In the genomic region with DNA sequence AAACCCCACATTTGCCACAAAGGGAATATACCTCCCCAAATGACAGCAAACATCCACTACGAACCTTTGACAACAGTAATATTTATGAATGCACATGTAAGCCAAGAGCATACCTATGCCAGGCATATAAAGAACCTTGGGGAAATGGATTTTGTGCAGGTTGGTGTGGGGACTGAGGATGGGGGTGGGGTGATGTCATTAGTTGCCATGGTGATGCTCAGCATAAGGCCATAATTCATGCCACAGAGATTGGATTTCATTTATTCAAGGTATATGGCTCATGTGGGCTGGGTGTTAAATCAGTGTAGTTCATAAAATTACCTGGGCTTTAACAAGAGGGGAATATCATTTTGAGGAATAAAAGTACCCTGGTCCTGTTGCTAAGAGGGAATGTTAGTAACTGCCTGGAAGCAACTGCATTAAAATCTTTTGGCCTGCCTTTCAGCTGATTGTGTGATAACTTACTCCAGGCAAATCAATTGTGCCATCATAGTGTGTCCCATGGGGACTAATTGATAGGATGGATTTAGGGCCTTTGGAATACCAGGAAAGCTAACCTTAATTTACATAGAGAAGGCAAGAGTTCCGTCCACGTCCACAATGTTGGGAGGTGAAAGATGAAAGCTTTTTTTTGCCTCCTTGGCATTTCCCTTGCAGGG, we compare ENCODE assay signal across 18 mouse cellular contexts.
DNase-seq lines count a peak whose midpoint lies in the region; ATAC-seq and TF ChIP-seq lines count a peak whose summit lies in the region.
"Had no signal": no experiment of that assay in that cellular context is flagged by ENCODE, and none has a peak within 500 bp of the region (broad histone marks: within the 10 kb centered on the region; RNA-seq: fewer than 3 reads in every experiment).

No protein-coding gene starts in this region.

- no peak overlapping the region for H3K9ac ChIP-seq in forebrain, embryonic 13.5 days
- no peak overlapping the region for H3K9ac ChIP-seq in forebrain, embryonic 15.5 days (replicated peaks)
- no peak overlapping the region for H3K9ac ChIP-seq in hindbrain, postnatal 0 days (replicated peaks; ENCODE audit: low read length)
- no peak overlapping the region for H3K9ac ChIP-seq in neural tube, embryonic 12.5 days
- H3K9ac ChIP-seq: embryonic facial prominence, embryonic 13.5 days; kidney, embryonic 15.5 days; limb, embryonic 12.5 days; liver, embryonic 14.5 days; stomach, embryonic 15.5 days had no signal

- peak; percentile 57; the same call in 1 of the 2 replicates for ATAC-seq in forebrain, embryonic 13.5 days
- peak; percentile 71 for ATAC-seq in forebrain, embryonic 15.5 days (replicated peaks)
- ATAC-seq in hindbrain, postnatal 0 days = peak; percentile 67
- ATAC-seq in neural tube, embryonic 12.5 days (ENCODE audit: low FRiP score, low read depth) = peak; percentile 86

- no peaks in the 10 kb centered on the region for H3K36me3 ChIP-seq in forebrain, embryonic 13.5 days (ENCODE audit: poor library complexity, severe bottlenecking)
- H3K36me3 ChIP-seq in forebrain, embryonic 10.5 days (replicated peaks) = no peaks in the 10 kb centered on the region
- no peaks in the 10 kb centered on the region for H3K36me3 ChIP-seq in forebrain, embryonic 15.5 days
- no peaks in the 10 kb centered on the region for H3K36me3 ChIP-seq in hindbrain, postnatal 0 days (ENCODE audit: insufficient read depth, low read length)
- H3K36me3 ChIP-seq in neural tube, embryonic 12.5 days = no peaks in the 10 kb centered on the region
- H3K36me3 ChIP-seq: embryonic facial prominence, embryonic 13.5 days; kidney, embryonic 15.5 days; limb, embryonic 12.5 days; stomach, embryonic 15.5 days had no signal

- H3K4me1 ChIP-seq in forebrain, embryonic 13.5 days = peaks cover 21% of the 10 kb centered on the region
- no peaks in the 10 kb centered on the region for H3K4me1 ChIP-seq in forebrain, embryonic 10.5 days
- peaks cover 19% of the 10 kb centered on the region for H3K4me1 ChIP-seq in forebrain, embryonic 15.5 days
- peaks cover 2% of the 10 kb centered on the region; the same call in 1 of the 2 replicates for H3K4me1 ChIP-seq in hindbrain, postnatal 0 days (ENCODE audit: insufficient read depth, low read length)
- H3K4me1 ChIP-seq in neural tube, embryonic 12.5 days = peaks cover 6% of the 10 kb centered on the region
- H3K4me1 ChIP-seq: embryonic facial prominence, embryonic 13.5 days; kidney, embryonic 15.5 days; stomach, embryonic 15.5 days had no signal

- WGBS in forebrain, embryonic 13.5 days = 81% methylated on average over 3 of the region's 3 CpGs
- WGBS in forebrain, embryonic 10.5 days = 87% methylated on average over 3 of the region's 3 CpGs
- 65% methylated on average over 3 of the region's 3 CpGs for WGBS in forebrain, embryonic 15.5 days
- 64% methylated on average over 3 of the region's 3 CpGs for WGBS in hindbrain, postnatal 0 days
- WGBS in neural tube, embryonic 12.5 days = 65% methylated on average over 3 of the region's 3 CpGs

- H3K27me3 ChIP-seq in forebrain, embryonic 13.5 days = no peaks in the 10 kb centered on the region
- H3K27me3 ChIP-seq in forebrain, embryonic 10.5 days (ENCODE audit: poor library complexity, severe bottlenecking) = no peaks in the 10 kb centered on the region
- H3K27me3 ChIP-seq in forebrain, embryonic 15.5 days = no peaks in the 10 kb centered on the region
- no peaks in the 10 kb centered on the region for H3K27me3 ChIP-seq in hindbrain, postnatal 0 days (ENCODE audit: insufficient read depth, low read length)
- no peaks in the 10 kb centered on the region for H3K27me3 ChIP-seq in neural tube, embryonic 12.5 days (replicated peaks)
- H3K27me3 ChIP-seq: embryonic facial prominence, embryonic 13.5 days; kidney, embryonic 15.5 days; limb, embryonic 12.5 days; stomach, embryonic 15.5 days had no signal

- H3K4me2 ChIP-seq in forebrain, embryonic 13.5 days = no peak overlapping the region
- H3K4me2 ChIP-seq in forebrain, embryonic 15.5 days (replicated peaks) = no peak overlapping the region
- no peak overlapping the region for H3K4me2 ChIP-seq in hindbrain, postnatal 0 days (ENCODE audit: low read depth, low read length)
- no peak overlapping the region for H3K4me2 ChIP-seq in neural tube, embryonic 12.5 days (replicated peaks)
- H3K4me2 ChIP-seq: embryonic facial prominence, embryonic 13.5 days; kidney, embryonic 15.5 days; limb, embryonic 12.5 days; stomach, embryonic 15.5 days had no signal

- H3K27ac ChIP-seq in forebrain, embryonic 13.5 days = 0 out of 2 replicates have a peak overlapping the region, but pooled peaks have one; percentile 2
- H3K27ac ChIP-seq in forebrain, embryonic 10.5 days = no peak overlapping the region
- H3K27ac ChIP-seq in forebrain, embryonic 15.5 days (replicated peaks) = no peak overlapping the region
- H3K27ac ChIP-seq in hindbrain, postnatal 0 days = peak overlapping the region; percentile 41; the same call in 1 of the 2 replicates
- H3K27ac ChIP-seq in neural tube, embryonic 12.5 days = no peak overlapping the region
- H3K27ac ChIP-seq: embryonic facial prominence, embryonic 13.5 days; kidney, embryonic 15.5 days; limb, embryonic 12.5 days; liver, embryonic 14.5 days; stomach, embryonic 15.5 days had no signal

- 0 out of 2 replicates have a peak, but pooled peaks cover 4% of the 10 kb centered on the region for H3K9me3 ChIP-seq in forebrain, embryonic 13.5 days (replicated peaks)
- peaks cover 3% of the 10 kb centered on the region; the same call in 1 of the 2 replicates for H3K9me3 ChIP-seq in forebrain, embryonic 10.5 days
- H3K9me3 ChIP-seq in forebrain, embryonic 15.5 days = no peaks in the 10 kb centered on the region
- H3K9me3 ChIP-seq in hindbrain, postnatal 0 days (ENCODE audit: low read length) = no peaks in the 10 kb centered on the region
- 0 out of 2 replicates have a peak, but pooled peaks cover 4% of the 10 kb centered on the region for H3K9me3 ChIP-seq in neural tube, embryonic 12.5 days
- H3K9me3 ChIP-seq: embryonic facial prominence, embryonic 13.5 days; kidney, embryonic 15.5 days; limb, embryonic 12.5 days; stomach, embryonic 15.5 days had no signal

- TF ChIP-seq CTCF in hindbrain, postnatal 0 days (IDR thresholded peaks at IDR 0.05; ENCODE audit: low read depth) = no peak

- no peak overlapping the region for H3K4me3 ChIP-seq in forebrain, embryonic 13.5 days
- H3K4me3 ChIP-seq in forebrain, embryonic 10.5 days = no peak overlapping the region
- H3K4me3 ChIP-seq in forebrain, embryonic 15.5 days = no peak overlapping the region
- H3K4me3 ChIP-seq in hindbrain, postnatal 0 days (ENCODE audit: low read length) = no peak overlapping the region
- no peak overlapping the region for H3K4me3 ChIP-seq in neural tube, embryonic 12.5 days
- H3K4me3 ChIP-seq: embryonic facial prominence, embryonic 13.5 days; kidney, embryonic 15.5 days; limb, embryonic 12.5 days; stomach, embryonic 15.5 days had no signal

- DNase-seq in forebrain, embryonic 10.5 days (ENCODE audit: extremely low spot score, low spot score) = no peak
- DNase-seq in hindbrain, postnatal 0 days (ENCODE audit: low spot score) = peak; percentile 54
- DNase-seq in spleen, postnatal 4 days (ENCODE audit: low spot score in 2 of 2) = no peak
- no peak for DNase-seq in kidney, postnatal 14 days
- DNase-seq in spleen, postnatal 10 days (ENCODE audit: low spot score in 2 of 2) = no peak
- DNase-seq: adrenal gland, postnatal 10 days; cerebellum, adult 18-20 months; cerebellum, postnatal 36 days; heart, adult 18-20 months; thymus, adult 2 months had no signal

Comparison
In these comparisons a context has a peak if more than half of its experiments do, and no peak if none do; other contexts are left out.
1. H3K27ac ChIP-seq: peak in forebrain, embryonic 13.5 days (single experiment) and hindbrain, postnatal 0 days (single experiment); none in forebrain, embryonic 10.5 days (single experiment), forebrain, embryonic 15.5 days (single experiment) and neural tube, embryonic 12.5 days (single experiment).
2. Peak in every context shown above with its lines, with median percentiles within 50 percentile points of each other: ATAC-seq.